Mouse (Mus musculus) liver, adult 2 months (tissue): ENCODE results near the gene Klhl41.

Source experiments
- CTCF ChIP-seq: fragments of 200-500 bp; IDR thresholded peaks from 2 replicates; pipeline ENCODE4 v1.5.1; 2011; ENCODE audit warnings: low read depth, low read length, control low read depth
- POLR2A ChIP-seq: fragments of 200-500 bp; IDR thresholded peaks from 2 replicates; pipeline ENCODE4 v1.6.1; 2011; ENCODE audit warnings: low read length, control low read depth; ENCODE audit not compliant: insufficient read depth; ENCODE audit errors: extremely low read depth

DNA sequence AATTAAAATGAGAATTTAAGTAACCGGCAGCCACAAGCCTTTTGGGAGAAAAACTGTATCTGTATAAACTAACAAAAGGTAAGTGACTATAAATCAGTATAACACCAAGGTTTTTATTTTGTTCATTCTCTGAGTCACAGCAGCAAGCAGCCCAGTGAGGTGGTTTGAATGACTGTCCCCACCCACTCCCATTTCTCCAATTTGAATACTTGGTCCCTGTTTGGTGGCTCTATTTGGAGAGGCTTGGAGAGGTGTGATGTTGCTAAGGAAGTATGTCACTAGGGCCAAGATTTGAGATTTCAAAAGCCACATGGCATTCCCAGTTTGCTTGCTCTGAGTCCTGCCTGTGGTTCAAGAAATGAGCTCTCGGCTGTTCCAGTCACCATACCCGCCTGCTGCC lies 20.3 kb downstream of the Klhl41 start:
- no peak for TF ChIP-seq CTCF
- no peak for TF ChIP-seq POLR2A
